Mouse (Mus musculus): ENCODE measurements around the gene Unc13c. TPM values are rescaled to one million over a fixed set of nuclear protein-coding genes. Genes with fewer than 3 reads are reported as not detected.

Gene Unc13c
- polyA plus RNA-seq, 1 experiment = not detected

GRCm38 (mm10) chr9:73854281-73854680, 114.5 kb downstream of the Unc13c start:
- no peak for TF ChIP-seq CTCF (IDR thresholded peaks at IDR 0.05; ENCODE audit: borderline replicate concordance, control insufficient read depth, extremely low read depth, insufficient read depth, low read length, poor library complexity)
- no peak for TF ChIP-seq POLR2A (IDR thresholded peaks at IDR 0.05; ENCODE audit: control insufficient read depth, extremely low read depth, insufficient read depth, low read length, poor library complexity)
- Histone ChIP-seq H3K27me3 (ENCODE audit: control insufficient read depth, insufficient read depth, low read length) (no peaks in the 10 kb centered on the region), H3K36me3 (ENCODE audit: control insufficient read depth, insufficient read depth, low read length) (no peaks in the 10 kb centered on the region), H3K4me3 (ENCODE audit: control insufficient read depth, insufficient read depth, low read length) (no peak overlapping the region), H3K4me1 (replicated peaks; ENCODE audit: control insufficient read depth, insufficient read depth, low read length) (no peaks in the 10 kb centered on the region), H3K27ac (ENCODE audit: control insufficient read depth, insufficient read depth, low read length) (no peak overlapping the region)
- 67% methylated on average over 3 of the region's 3 CpGs for WGBS
- no peak for DNase-seq

- Histone ChIP-seq H3K4me1 (replicated peaks; ENCODE audit: control insufficient read depth, insufficient read depth, low read length) (no peaks in the 10 kb centered on the region), H3K36me3 (ENCODE audit: control insufficient read depth, insufficient read depth, low read length) (no peaks in the 10 kb centered on the region), H3K4me3 (ENCODE audit: control insufficient read depth, insufficient read depth, low read length) (no peak overlapping the region), H3K27ac (ENCODE audit: control insufficient read depth, insufficient read depth, low read length) (no peak overlapping the region), H3K27me3 (ENCODE audit: control insufficient read depth, insufficient read depth, low read length) (no peaks in the 10 kb centered on the region)
- TF ChIP-seq CTCF (IDR thresholded peaks at IDR 0.05; ENCODE audit: borderline replicate concordance, control insufficient read depth, extremely low read depth, insufficient read depth, low read length, poor library complexity) (no peak), POLR2A (IDR thresholded peaks at IDR 0.05; ENCODE audit: control insufficient read depth, extremely low read depth, insufficient read depth, low read length, poor library complexity) (no peak)
- no peak for DNase-seq
- WGBS = 76% methylated on average over 4 of the region's 4 CpGs
These were observed 162.1 kb downstream of the Unc13c start for GRCm38 (mm10) chr9:73806681-73807080.

DNA sequence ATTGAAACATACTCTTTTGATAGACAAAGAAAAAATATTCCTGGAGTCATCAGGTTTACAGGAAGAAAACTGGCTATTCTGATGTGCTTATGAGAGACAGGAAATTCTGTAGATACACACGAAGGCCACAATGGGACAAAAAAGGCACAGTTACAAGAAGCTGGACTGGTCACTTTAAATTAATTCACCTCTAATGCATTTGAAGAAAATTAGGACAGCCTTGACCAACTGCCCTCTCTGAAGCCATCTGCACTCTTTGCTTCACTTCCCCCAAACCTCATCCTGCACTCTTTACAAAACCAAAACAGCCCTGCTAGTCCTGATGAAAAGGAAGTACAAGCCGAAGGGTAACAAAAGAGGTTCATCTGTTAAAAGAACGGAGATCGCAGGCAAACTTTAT, 194.2 kb downstream of the Unc13c start:
- no peaks in the 10 kb centered on the region for H3K36me3 ChIP-seq (ENCODE audit: control insufficient read depth, insufficient read depth, low read length)
- DNase-seq = no peak

GRCm38 (mm10) chr9:73755185-73755584, 213.6 kb downstream of the Unc13c start:
- no peaks in the 10 kb centered on the region for H3K4me1 ChIP-seq (replicated peaks; ENCODE audit: control insufficient read depth, insufficient read depth, low read length)
- 86% methylated on average over 2 of the region's 2 CpGs for WGBS

More for the DNA sequence above, 194.2 kb downstream of the Unc13c start:
- no peak for TF ChIP-seq POLR2A (IDR thresholded peaks at IDR 0.05; ENCODE audit: control insufficient read depth, extremely low read depth, insufficient read depth, low read length, poor library complexity)
- no peak for TF ChIP-seq CTCF (IDR thresholded peaks at IDR 0.05; ENCODE audit: borderline replicate concordance, control insufficient read depth, extremely low read depth, insufficient read depth, low read length, poor library complexity)
- no peaks in the 10 kb centered on the region for H3K4me1 ChIP-seq (replicated peaks; ENCODE audit: control insufficient read depth, insufficient read depth, low read length)
- WGBS = 66% methylated on average over 4 of the region's 4 CpGs
- H3K4me3 ChIP-seq (ENCODE audit: control insufficient read depth, insufficient read depth, low read length) = no peak overlapping the region
- H3K27me3 ChIP-seq (ENCODE audit: control insufficient read depth, insufficient read depth, low read length) = no peaks in the 10 kb centered on the region
- H3K27ac ChIP-seq (ENCODE audit: control insufficient read depth, insufficient read depth, low read length) = no peak overlapping the region

GRCm38 (mm10) chr9:73753480-73753879, 215.3 kb downstream of the Unc13c start:
- no peaks in the 10 kb centered on the region for H3K27me3 ChIP-seq (ENCODE audit: control insufficient read depth, insufficient read depth, low read length)
- H3K27ac ChIP-seq (ENCODE audit: control insufficient read depth, insufficient read depth, low read length) = no peak overlapping the region
- H3K36me3 ChIP-seq (ENCODE audit: control insufficient read depth, insufficient read depth, low read length) = no peaks in the 10 kb centered on the region
- WGBS = 41% methylated on average over 3 of the region's 3 CpGs
- DNase-seq = no peak
- no peak overlapping the region for H3K4me3 ChIP-seq (ENCODE audit: control insufficient read depth, insufficient read depth, low read length)
- TF ChIP-seq POLR2A (IDR thresholded peaks at IDR 0.05; ENCODE audit: control insufficient read depth, extremely low read depth, insufficient read depth, low read length, poor library complexity) (no peak), CTCF (IDR thresholded peaks at IDR 0.05; ENCODE audit: borderline replicate concordance, control insufficient read depth, extremely low read depth, insufficient read depth, low read length, poor library complexity) (no peak)
- H3K4me1 ChIP-seq (replicated peaks; ENCODE audit: control insufficient read depth, insufficient read depth, low read length) = no peaks in the 10 kb centered on the region

More at GRCm38 (mm10) chr9:73755185-73755584, 213.6 kb downstream of the Unc13c start:
- no peaks in the 10 kb centered on the region for H3K27me3 ChIP-seq (ENCODE audit: control insufficient read depth, insufficient read depth, low read length)
- no peak overlapping the region for H3K27ac ChIP-seq (ENCODE audit: control insufficient read depth, insufficient read depth, low read length)
- no peak for TF ChIP-seq CTCF (IDR thresholded peaks at IDR 0.05; ENCODE audit: borderline replicate concordance, control insufficient read depth, extremely low read depth, insufficient read depth, low read length, poor library complexity)
- no peak for TF ChIP-seq POLR2A (IDR thresholded peaks at IDR 0.05; ENCODE audit: control insufficient read depth, extremely low read depth, insufficient read depth, low read length, poor library complexity)
- H3K4me3 ChIP-seq (ENCODE audit: control insufficient read depth, insufficient read depth, low read length) = no peak overlapping the region
- no peaks in the 10 kb centered on the region for H3K36me3 ChIP-seq (ENCODE audit: control insufficient read depth, insufficient read depth, low read length)
- no peak for DNase-seq

- no peak for TF ChIP-seq POLR2A (IDR thresholded peaks at IDR 0.05; ENCODE audit: control insufficient read depth, extremely low read depth, insufficient read depth, low read length, poor library complexity)
- no peak for DNase-seq
- Histone ChIP-seq H3K4me3 (ENCODE audit: control insufficient read depth, insufficient read depth, low read length) (no peak overlapping the region), H3K4me1 (replicated peaks; ENCODE audit: control insufficient read depth, insufficient read depth, low read length) (no peaks in the 10 kb centered on the region), H3K36me3 (ENCODE audit: control insufficient read depth, insufficient read depth, low read length) (no peaks in the 10 kb centered on the region), H3K27me3 (ENCODE audit: control insufficient read depth, insufficient read depth, low read length) (no peaks in the 10 kb centered on the region), H3K27ac (ENCODE audit: control insufficient read depth, insufficient read depth, low read length) (no peak overlapping the region)
- 89% methylated on average over 1 of the region's 1 CpGs for WGBS
These were observed 217.4 kb downstream of the Unc13c start for GRCm38 (mm10) chr9:73751344-73751743.

DNA sequence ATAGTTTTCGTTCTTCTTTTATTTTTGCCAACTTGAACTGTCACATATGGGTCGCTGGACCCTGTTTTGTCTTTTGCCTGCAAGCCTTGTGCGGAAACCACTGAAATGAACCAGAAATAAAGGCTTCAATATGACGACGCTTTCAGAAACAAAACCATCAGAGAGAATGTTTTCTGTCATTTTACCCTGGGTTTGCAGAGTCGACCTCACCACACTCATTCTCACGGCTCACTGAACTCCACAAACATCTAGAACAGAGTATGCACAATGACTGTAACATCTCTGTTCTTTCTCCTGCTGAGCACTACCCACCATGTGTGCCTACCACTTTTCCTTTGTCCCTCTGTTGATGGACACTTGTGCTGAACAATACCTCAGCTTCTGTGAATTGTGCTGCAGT, 234.3 kb downstream of the Unc13c start:
- DNase-seq = no peak
- Histone ChIP-seq H3K4me1 (replicated peaks; ENCODE audit: control insufficient read depth, insufficient read depth, low read length) (no peaks in the 10 kb centered on the region), H3K4me3 (ENCODE audit: control insufficient read depth, insufficient read depth, low read length) (no peak overlapping the region), H3K36me3 (ENCODE audit: control insufficient read depth, insufficient read depth, low read length) (no peaks in the 10 kb centered on the region), H3K27me3 (ENCODE audit: control insufficient read depth, insufficient read depth, low read length) (no peaks in the 10 kb centered on the region), H3K27ac (ENCODE audit: control insufficient read depth, insufficient read depth, low read length) (no peak overlapping the region)
- TF ChIP-seq POLR2A (IDR thresholded peaks at IDR 0.05; ENCODE audit: control insufficient read depth, extremely low read depth, insufficient read depth, low read length, poor library complexity) (no peak), CTCF (IDR thresholded peaks at IDR 0.05; ENCODE audit: borderline replicate concordance, control insufficient read depth, extremely low read depth, insufficient read depth, low read length, poor library complexity) (no peak)
- WGBS = 87% methylated on average over 7 of the region's 7 CpGs
